Mouse (Mus musculus): ENCODE results near the gene Luc7l. TPM values are rescaled to one million over a fixed set of nuclear protein-coding genes. Genes with fewer than 3 reads are reported as not detected.

Luc7l gene
- polyA plus RNA-seq (2014; fragmentation: Nextera tagmentation; extraction: Ambion mirVana) = 107 and 110 TPM in 2 replicates

GRCm38 (mm10) chr17:26252539-26253251 lies at the start of gene Luc7l:
Gene Luc7l, plus strand, starts transcription at chr17:26252896.
- peaks cover 15% of the 10 kb centered on the region for H3K4me1 ChIP-seq (replicated peaks; ENCODE audit: control insufficient read depth, insufficient read depth, low read length)
- DNase-seq (ENCODE audit: low spot score) (peak; percentile 92), ATAC-seq (replicated peaks; ENCODE audit: low FRiP score) (peak; percentile 96)
- H3K27ac ChIP-seq (ENCODE audit: low read depth, low read length) = peak within 1 kb of the TSS; percentile 96
- H3K9ac ChIP-seq (ENCODE audit: low read depth, low read length) = peak within 1 kb of the TSS; percentile 94
- no peaks in the 10 kb centered on the region for H3K9me3 ChIP-seq (ENCODE audit: control insufficient read depth, low read length)
- peak within 1 kb of the TSS; percentile 75 for H3K4me2 ChIP-seq
- H3K27me3 ChIP-seq (replicated peaks; ENCODE audit: control insufficient read depth, insufficient read depth, low read length) = no peaks in the 10 kb centered on the region
- H3K4me3 ChIP-seq (ENCODE audit: low read depth, low read length) = peak within 1 kb of the TSS; percentile 88
- H3K36me3 ChIP-seq (ENCODE audit: control insufficient read depth, insufficient read depth, low read length) = peaks cover 9% of the 10 kb centered on the region
- WGBS = under 1% methylated on average over 43 of the region's 43 CpGs

- Histone ChIP-seq H3K4me3 (ENCODE audit: low read depth, low read length) (peak overlapping the region; percentile 56), H3K9ac (ENCODE audit: low read depth, low read length) (peak overlapping the region; percentile 53), H3K36me3 (ENCODE audit: control insufficient read depth, insufficient read depth, low read length) (no peaks in the 10 kb centered on the region), H3K9me3 (ENCODE audit: control insufficient read depth, low read length) (no peaks in the 10 kb centered on the region), H3K4me1 (replicated peaks; ENCODE audit: control insufficient read depth, insufficient read depth, low read length) (peaks cover 40% of the 10 kb centered on the region), H3K27me3 (replicated peaks; ENCODE audit: control insufficient read depth, insufficient read depth, low read length) (peaks cover 59% of the 10 kb centered on the region), H3K4me2 (peak overlapping the region; percentile 98), H3K27ac (ENCODE audit: low read depth, low read length) (no peak overlapping the region)
- peak; percentile 47 for DNase-seq (ENCODE audit: low spot score)
- ATAC-seq (replicated peaks; ENCODE audit: low FRiP score) = no peak
- 1% methylated on average over 30 of the region's 30 CpGs for WGBS
These were observed 49.3 kb upstream of the Luc7l start for GRCm38 (mm10) chr17:26203321-26203811.

GRCm38 (mm10) chr17:26204766-26205165 lies 47.9 kb upstream of the Luc7l start:
- ATAC-seq (replicated peaks; ENCODE audit: low FRiP score) = no peak

GRCm38 (mm10) chr17:26206392-26206791 lies 46.3 kb upstream of the Luc7l start:
- Histone ChIP-seq H3K27ac (ENCODE audit: low read depth, low read length) (no peak overlapping the region), H3K27me3 (replicated peaks; ENCODE audit: control insufficient read depth, insufficient read depth, low read length) (peaks cover 43% of the 10 kb centered on the region), H3K36me3 (ENCODE audit: control insufficient read depth, insufficient read depth, low read length) (no peaks in the 10 kb centered on the region), H3K9ac (ENCODE audit: low read depth, low read length) (no peak overlapping the region), H3K4me2 (no peak overlapping the region), H3K9me3 (ENCODE audit: control insufficient read depth, low read length) (no peaks in the 10 kb centered on the region), H3K4me3 (ENCODE audit: low read depth, low read length) (no peak overlapping the region), H3K4me1 (replicated peaks; ENCODE audit: control insufficient read depth, insufficient read depth, low read length) (peaks cover 21% of the 10 kb centered on the region)
- whole genome bisulfite sequencing = 43% methylated on average over 1 of the region's 1 CpGs
- DNase-seq (ENCODE audit: low spot score) (no peak), ATAC-seq (replicated peaks; ENCODE audit: low FRiP score) (no peak)

More at GRCm38 (mm10) chr17:26204766-26205165, 47.9 kb upstream of the Luc7l start:
- Histone ChIP-seq H3K4me1 (replicated peaks; ENCODE audit: control insufficient read depth, insufficient read depth, low read length) (peaks cover 36% of the 10 kb centered on the region), H3K4me3 (ENCODE audit: low read depth, low read length) (no peak overlapping the region), H3K4me2 (no peak overlapping the region), H3K27ac (ENCODE audit: low read depth, low read length) (no peak overlapping the region), H3K9ac (ENCODE audit: low read depth, low read length) (no peak overlapping the region), H3K27me3 (replicated peaks; ENCODE audit: control insufficient read depth, insufficient read depth, low read length) (peaks cover 59% of the 10 kb centered on the region), H3K9me3 (ENCODE audit: control insufficient read depth, low read length) (no peaks in the 10 kb centered on the region), H3K36me3 (ENCODE audit: control insufficient read depth, insufficient read depth, low read length) (no peaks in the 10 kb centered on the region)
- no peak for DNase-seq (ENCODE audit: low spot score)
- WGBS = 36% methylated on average over 11 of the region's 11 CpGs

GRCm38 (mm10) chr17:26207686-26208085 lies 45.0 kb upstream of the Luc7l start, which contains the start of gene Arhgdig:
Gene Arhgdig, minus strand, starts transcription at chr17:26207786.
- Histone ChIP-seq H3K36me3 (ENCODE audit: control insufficient read depth, insufficient read depth, low read length) (no peaks in the 10 kb centered on the region), H3K4me3 (ENCODE audit: low read depth, low read length) (no peak within 1 kb of the TSS), H3K9ac (ENCODE audit: low read depth, low read length) (no peak within 1 kb of the TSS), H3K4me2 (no peak within 1 kb of the TSS), H3K27ac (ENCODE audit: low read depth, low read length) (no peak within 1 kb of the TSS), H3K27me3 (replicated peaks; ENCODE audit: control insufficient read depth, insufficient read depth, low read length) (peaks cover 30% of the 10 kb centered on the region), H3K4me1 (replicated peaks; ENCODE audit: control insufficient read depth, insufficient read depth, low read length) (peaks cover 8% of the 10 kb centered on the region), H3K9me3 (ENCODE audit: control insufficient read depth, low read length) (no peaks in the 10 kb centered on the region)
- DNase-seq (ENCODE audit: low spot score) (no peak), ATAC-seq (replicated peaks; ENCODE audit: low FRiP score) (no peak)
- 80% methylated on average over 12 of the region's 12 CpGs for WGBS

GRCm38 (mm10) chr17:26212241-26212640 lies 40.5 kb upstream of the Luc7l start:
- ATAC-seq (replicated peaks; ENCODE audit: low FRiP score) (no peak), DNase-seq (ENCODE audit: low spot score) (no peak)
- no peaks in the 10 kb centered on the region; the same call in 1 of the 2 replicates for H3K27me3 ChIP-seq (replicated peaks; ENCODE audit: control insufficient read depth, insufficient read depth, low read length)
- no peak overlapping the region for H3K27ac ChIP-seq (ENCODE audit: low read depth, low read length)
- H3K36me3 ChIP-seq (ENCODE audit: control insufficient read depth, insufficient read depth, low read length) = no peaks in the 10 kb centered on the region
- 80% methylated on average over 7 of the region's 7 CpGs for WGBS
- H3K4me2 ChIP-seq = no peak overlapping the region
- no peaks in the 10 kb centered on the region for H3K4me1 ChIP-seq (replicated peaks; ENCODE audit: control insufficient read depth, insufficient read depth, low read length)
- no peak overlapping the region for H3K4me3 ChIP-seq (ENCODE audit: low read depth, low read length)
- no peak overlapping the region for H3K9ac ChIP-seq (ENCODE audit: low read depth, low read length)
- H3K9me3 ChIP-seq (ENCODE audit: control insufficient read depth, low read length) = no peaks in the 10 kb centered on the region

GRCm38 (mm10) chr17:26212681-26213080 lies 40.0 kb upstream of the Luc7l start:
- 82% methylated on average over 11 of the region's 11 CpGs for WGBS
- H3K4me2 ChIP-seq = no peak overlapping the region
- H3K27me3 ChIP-seq (replicated peaks; ENCODE audit: control insufficient read depth, insufficient read depth, low read length) = no peaks in the 10 kb centered on the region
- ATAC-seq (replicated peaks; ENCODE audit: low FRiP score) (no peak), DNase-seq (ENCODE audit: low spot score) (no peak)
- no peaks in the 10 kb centered on the region for H3K9me3 ChIP-seq (ENCODE audit: control insufficient read depth, low read length)
- no peaks in the 10 kb centered on the region for H3K36me3 ChIP-seq (ENCODE audit: control insufficient read depth, insufficient read depth, low read length)
- H3K9ac ChIP-seq (ENCODE audit: low read depth, low read length) = no peak overlapping the region
- no peak overlapping the region for H3K4me3 ChIP-seq (ENCODE audit: low read depth, low read length)
- H3K4me1 ChIP-seq (replicated peaks; ENCODE audit: control insufficient read depth, insufficient read depth, low read length) = no peaks in the 10 kb centered on the region
- no peak overlapping the region for H3K27ac ChIP-seq (ENCODE audit: low read depth, low read length)

GRCm38 (mm10) chr17:26221508-26221907 lies 31.2 kb upstream of the Luc7l start:
- ATAC-seq (replicated peaks; ENCODE audit: low FRiP score) (no peak), DNase-seq (ENCODE audit: low spot score) (no peak)
- Histone ChIP-seq H3K27ac (ENCODE audit: low read depth, low read length) (no peak overlapping the region), H3K4me2 (no peak overlapping the region), H3K9ac (ENCODE audit: low read depth, low read length) (no peak overlapping the region), H3K4me3 (ENCODE audit: low read depth, low read length) (no peak overlapping the region), H3K9me3 (ENCODE audit: control insufficient read depth, low read length) (no peaks in the 10 kb centered on the region), H3K27me3 (replicated peaks; ENCODE audit: control insufficient read depth, insufficient read depth, low read length) (no peaks in the 10 kb centered on the region; the same call in 1 of the 2 replicates), H3K36me3 (ENCODE audit: control insufficient read depth, insufficient read depth, low read length) (no peaks in the 10 kb centered on the region), H3K4me1 (replicated peaks; ENCODE audit: control insufficient read depth, insufficient read depth, low read length) (no peaks in the 10 kb centered on the region)
- 64% methylated on average over 2 of the region's 2 CpGs for WGBS

GRCm38 (mm10) chr17:26225150-26225549 lies 27.5 kb upstream of the Luc7l start:
- no peaks in the 10 kb centered on the region for H3K9me3 ChIP-seq (ENCODE audit: control insufficient read depth, low read length)
- WGBS = 78% methylated on average over 12 of the region's 12 CpGs
- no peak overlapping the region for H3K9ac ChIP-seq (ENCODE audit: low read depth, low read length)
- ATAC-seq (replicated peaks; ENCODE audit: low FRiP score) = no peak
- H3K4me1 ChIP-seq (replicated peaks; ENCODE audit: control insufficient read depth, insufficient read depth, low read length) = no peaks in the 10 kb centered on the region
- no peak for DNase-seq (ENCODE audit: low spot score)
- no peak overlapping the region for H3K4me3 ChIP-seq (ENCODE audit: low read depth, low read length)
- H3K36me3 ChIP-seq (ENCODE audit: control insufficient read depth, insufficient read depth, low read length) = no peaks in the 10 kb centered on the region
- H3K4me2 ChIP-seq = no peak overlapping the region
- no peak overlapping the region for H3K27ac ChIP-seq (ENCODE audit: low read depth, low read length)
- no peaks in the 10 kb centered on the region; the same call in 1 of the 2 replicates for H3K27me3 ChIP-seq (replicated peaks; ENCODE audit: control insufficient read depth, insufficient read depth, low read length)
